Mouse (Mus musculus): Measurements from ENCODE around the gene Zfpm1.

Gene Zfpm1

GRCm38 (mm10) chr8:122282035-122282358 is at the start of gene Zfpm1:
Gene Zfpm1 (plus strand): TSS chr8:122282141.
- no peak for DNase-seq (ENCODE audit: low read depth)

- no peak for DNase-seq (ENCODE audit: low read depth)
Measured at GRCm38 (mm10) chr8:122234055-122234454, 47.9 kb upstream of the Zfpm1 start.

- DNase-seq (ENCODE audit: low read depth) = no peak
Measured at GRCm38 (mm10) chr8:122236521-122236920, 45.4 kb upstream of the Zfpm1 start.

- DNase-seq (ENCODE audit: low read depth) = no peak
Measured at GRCm38 (mm10) chr8:122238225-122238624, 43.7 kb upstream of the Zfpm1 start.

GRCm38 (mm10) chr8:122238731-122239130 is 43.2 kb upstream of the Zfpm1 start:
- DNase-seq (ENCODE audit: low read depth) = no peak

- no peak for DNase-seq (ENCODE audit: low read depth)
Measured at GRCm38 (mm10) chr8:122240241-122241026, 41.5 kb upstream of the Zfpm1 start.

GRCm38 (mm10) chr8:122243310-122243709 is 38.6 kb upstream of the Zfpm1 start:
- no peak for DNase-seq (ENCODE audit: low read depth)

GRCm38 (mm10) chr8:122245161-122245560 is 36.8 kb upstream of the Zfpm1 start:
- no peak for DNase-seq (ENCODE audit: low read depth)

GRCm38 (mm10) chr8:122246257-122247211 is 35.4 kb upstream of the Zfpm1 start:
- peak; percentile 63 for DNase-seq (ENCODE audit: low read depth)

- DNase-seq (ENCODE audit: low read depth) = no peak
Measured at GRCm38 (mm10) chr8:122251739-122252138, 30.2 kb upstream of the Zfpm1 start.

- DNase-seq (ENCODE audit: low read depth) = no peak
Measured at GRCm38 (mm10) chr8:122252366-122252765, 29.6 kb upstream of the Zfpm1 start.

- DNase-seq (ENCODE audit: low read depth) = no peak
Measured at GRCm38 (mm10) chr8:122259351-122259750, 22.6 kb upstream of the Zfpm1 start.

GRCm38 (mm10) chr8:122260755-122261154 is 21.2 kb upstream of the Zfpm1 start:
- DNase-seq (ENCODE audit: low read depth) = no peak

GRCm38 (mm10) chr8:122262835-122263234 is 19.1 kb upstream of the Zfpm1 start:
- no peak for DNase-seq (ENCODE audit: low read depth)

- no peak for DNase-seq (ENCODE audit: low read depth)
Measured at GRCm38 (mm10) chr8:122264243-122264642, 17.7 kb upstream of the Zfpm1 start.

GRCm38 (mm10) chr8:122265522-122265921 is 16.4 kb upstream of the Zfpm1 start:
- no peak for DNase-seq (ENCODE audit: low read depth)

GRCm38 (mm10) chr8:122266867-122267266 is 15.1 kb upstream of the Zfpm1 start:
- no peak for DNase-seq (ENCODE audit: low read depth)

GRCm38 (mm10) chr8:122268861-122269260 is 13.1 kb upstream of the Zfpm1 start:
- no peak for DNase-seq (ENCODE audit: low read depth)

- peak; percentile 69 for DNase-seq (ENCODE audit: low read depth)
Measured at GRCm38 (mm10) chr8:122269404-122269803, 12.5 kb upstream of the Zfpm1 start.

GRCm38 (mm10) chr8:122270555-122270954 is 11.4 kb upstream of the Zfpm1 start:
- DNase-seq (ENCODE audit: low read depth) = no peak

GRCm38 (mm10) chr8:122273152-122273551 is 8.8 kb upstream of the Zfpm1 start:
- peak; percentile 88 for DNase-seq (ENCODE audit: low read depth)

GRCm38 (mm10) chr8:122273826-122274225 is 8.1 kb upstream of the Zfpm1 start:
- no peak for DNase-seq (ENCODE audit: low read depth)
